Mouse (Mus musculus) hindbrain, embryonic 11.5 days (tissue): ENCODE data around the gene Cfap58. TPM values are rescaled to one million over a fixed set of nuclear protein-coding genes. Genes with fewer than 3 reads are reported as not detected.

Experiments used
- ATAC-seq: fragments of 200-750 bp; cut with Nextera tagmentation; 2 replicates; pipeline ENCODE4 v1.8.0; 2017; ENCODE audit warnings: mild to moderate bottlenecking, moderate TSS enrichment, moderate library complexity; ENCODE audit not compliant: low FRiP score
- DNase-seq: peaks from one replicate; pipeline ENCODE4 v3.0.0-alpha.2; 2015; ENCODE audit warnings: low spot score
- H3K27ac ChIP-seq: fragments of 300-500 bp; sonication (generic); 2 replicates; pipeline ENCODE4 v1.5.1; 2014; ENCODE audit warnings: mild to moderate bottlenecking, low read depth, low read length
- H3K27me3 ChIP-seq: fragments of 300-500 bp; sonication (generic); 2 replicates; pipeline ENCODE4 v1.6.1; 2014; ENCODE audit warnings: mild to moderate bottlenecking, low read length, moderate library complexity, mixed read lengths; ENCODE audit not compliant: control insufficient read depth, insufficient read depth
- H3K36me3 ChIP-seq: fragments of 300-500 bp; sonication (generic); 2 replicates; pipeline ENCODE4 v1.6.1; 2014; ENCODE audit warnings: mild to moderate bottlenecking, low read length, moderate library complexity, mixed read lengths; ENCODE audit not compliant: control insufficient read depth, insufficient read depth
- H3K4me1 ChIP-seq: fragments of 300-500 bp; sonication (generic); replicated peaks from 2 replicates; pipeline ENCODE4 v1.6.1; 2014; ENCODE audit warnings: low read length, mixed read lengths; ENCODE audit not compliant: control insufficient read depth, insufficient read depth
- H3K4me2 ChIP-seq: fragments of 300-500 bp; sonication (generic); replicated peaks from 2 replicates; pipeline ENCODE4 v1.6.1; 2014; ENCODE audit warnings: mild to moderate bottlenecking, low read depth, low read length
- H3K4me3 ChIP-seq: fragments of 300-500 bp; sonication (generic); 2 replicates; pipeline ENCODE4 v1.5.1; 2014; ENCODE audit warnings: low read depth, low read length
- H3K9ac ChIP-seq: fragments of 300-500 bp; sonication (generic); 2 replicates; pipeline ENCODE4 v1.6.1; 2014; ENCODE audit warnings: low read depth, low read length
- H3K9me3 ChIP-seq: fragments of 300-500 bp; sonication (generic); 2 replicates; pipeline ENCODE4 v1.6.1; 2016; ENCODE audit warnings: low read length; ENCODE audit not compliant: control insufficient read depth
- WGBS: fragments of 180-500 bp; shearing (Covaris S2); extraction: QIAGEN DNeasy Blood & Tissue Kit; methylation state at CpG from one replicate; pipeline ENCODE4 v1.1.7; 2014; 5-methylcytosine and 5-hydroxymethylcytosine counted together
- polyA plus RNA-seq: library from polyadenylated mRNA; unstranded; fragments of >200 nt; fragmentation: Nextera tagmentation; extraction: Ambion mirVana; gene quantifications from 2 replicates; pipeline ENCODE4 v1.2.1, GENCODE M21; 2014

The Cfap58 gene
- polyA plus RNA-seq, 1 experiment from 2014 or later = 0.37 TPM

DNA sequence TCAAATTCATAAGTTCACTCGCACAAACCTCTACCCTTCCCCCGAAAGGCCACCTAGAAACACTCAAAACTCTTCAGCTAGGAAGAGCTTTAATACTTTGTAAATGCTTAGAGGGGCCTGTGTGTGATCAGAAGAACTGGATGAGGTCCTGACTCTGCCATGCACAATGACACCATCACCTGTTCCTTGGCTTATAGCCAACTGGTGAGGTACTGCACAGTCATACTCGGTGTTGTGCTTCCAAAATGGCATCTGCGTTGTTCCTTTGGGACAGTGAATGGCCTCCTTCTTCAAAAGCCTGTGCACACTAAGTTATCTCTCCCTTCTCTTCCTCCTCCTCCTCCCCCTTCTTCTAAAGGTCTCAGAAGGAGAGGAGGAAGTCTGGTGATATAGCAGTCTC, 26.7 kb upstream of the Cfap58 start:
- H3K4me1 ChIP-seq = peaks cover 5% of the 10 kb centered on the region
- H3K4me2 ChIP-seq = no peak overlapping the region
- no peak overlapping the region for H3K4me3 ChIP-seq
- 97% methylated on average over 4 of the region's 4 CpGs for WGBS
- no peak overlapping the region; the same call in 1 of the 2 replicates for H3K27ac ChIP-seq
- H3K27me3 ChIP-seq = no peaks in the 10 kb centered on the region
- H3K36me3 ChIP-seq = no peaks in the 10 kb centered on the region
- ATAC-seq (no peak), DNase-seq (no peak)
- H3K9me3 ChIP-seq = no peaks in the 10 kb centered on the region
- H3K9ac ChIP-seq = no peak overlapping the region

GRCm38 (mm10) chr19:47913344-47913743, 24.1 kb upstream of the Cfap58 start:
- DNase-seq (no peak), ATAC-seq (no peak)
- Histone ChIP-seq H3K9ac (no peak overlapping the region), H3K36me3 (no peaks in the 10 kb centered on the region), H3K4me3 (no peak overlapping the region), H3K27ac (no peak overlapping the region), H3K4me2 (no peak overlapping the region), H3K27me3 (no peaks in the 10 kb centered on the region), H3K9me3 (no peaks in the 10 kb centered on the region), H3K4me1 (peaks cover 16% of the 10 kb centered on the region)
- 90% methylated on average over 7 of the region's 7 CpGs for WGBS

- no peak for DNase-seq
- H3K9ac ChIP-seq = no peak overlapping the region
- no peak overlapping the region for H3K27ac ChIP-seq
- H3K36me3 ChIP-seq = no peaks in the 10 kb centered on the region
- no peak for ATAC-seq
- H3K9me3 ChIP-seq = no peaks in the 10 kb centered on the region
- H3K4me1 ChIP-seq = peaks cover 10% of the 10 kb centered on the region
- H3K4me2 ChIP-seq = no peak overlapping the region
- no peak overlapping the region for H3K4me3 ChIP-seq
- no peaks in the 10 kb centered on the region for H3K27me3 ChIP-seq
- 95% methylated on average over 4 of the region's 4 CpGs for WGBS
Measured at GRCm38 (mm10) chr19:47914191-47914590, 23.3 kb upstream of the Cfap58 start.

GRCm38 (mm10) chr19:47915251-47915650, 22.2 kb upstream of the Cfap58 start:
- Histone ChIP-seq H3K27me3 (no peaks in the 10 kb centered on the region), H3K9ac (no peak overlapping the region), H3K4me3 (no peak overlapping the region), H3K4me2 (no peak overlapping the region), H3K27ac (no peak overlapping the region), H3K4me1 (peaks cover 13% of the 10 kb centered on the region), H3K9me3 (no peaks in the 10 kb centered on the region), H3K36me3 (no peaks in the 10 kb centered on the region)
- no peak for DNase-seq
- 92% methylated on average over 4 of the region's 4 CpGs for WGBS
- no peak for ATAC-seq

- H3K4me2 ChIP-seq = peak overlapping the region; percentile 76
- no peaks in the 10 kb centered on the region for H3K36me3 ChIP-seq
- peak overlapping the region; percentile 78; the same call in 1 of the 2 replicates for H3K9ac ChIP-seq
- ATAC-seq (no peak), DNase-seq (no peak)
- H3K27me3 ChIP-seq = no peaks in the 10 kb centered on the region
- H3K4me3 ChIP-seq = peak overlapping the region; percentile 73; the same call in 1 of the 2 replicates
- no peak overlapping the region for H3K27ac ChIP-seq
- H3K4me1 ChIP-seq = peaks cover 13% of the 10 kb centered on the region
- 31% methylated on average over 4 of the region's 4 CpGs for WGBS
- no peaks in the 10 kb centered on the region for H3K9me3 ChIP-seq
Measured at GRCm38 (mm10) chr19:47917396-47917795, 20.1 kb upstream of the Cfap58 start.

DNA sequence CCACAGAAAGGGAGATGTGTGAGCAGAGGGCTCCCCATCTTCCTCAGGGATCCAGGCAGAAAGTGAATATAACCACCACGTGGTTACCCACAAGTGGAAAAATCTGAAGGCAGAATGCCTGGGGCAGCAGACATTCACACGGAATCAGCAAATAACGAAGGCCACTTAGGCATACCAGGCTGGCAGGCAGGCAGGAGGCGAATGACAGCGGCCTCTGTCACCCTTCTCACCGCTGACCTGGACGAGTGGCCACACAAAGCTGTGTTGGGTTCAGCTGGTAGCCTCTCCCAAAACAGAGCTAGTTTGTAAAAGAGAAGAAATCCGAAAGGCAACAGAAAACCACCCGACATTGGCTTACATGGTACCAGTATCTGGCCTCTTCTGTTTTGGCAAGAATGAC, 19.5 kb upstream of the Cfap58 start:
- H3K4me1 ChIP-seq = peaks cover 13% of the 10 kb centered on the region
- no peak overlapping the region for H3K27ac ChIP-seq
- no peaks in the 10 kb centered on the region for H3K27me3 ChIP-seq
- peak overlapping the region; percentile 78 for H3K9ac ChIP-seq
- peak overlapping the region; percentile 76 for H3K4me2 ChIP-seq
- H3K36me3 ChIP-seq = no peaks in the 10 kb centered on the region
- DNase-seq (peak; percentile 33), ATAC-seq (no peak)
- H3K4me3 ChIP-seq = peak overlapping the region; percentile 73
- no peaks in the 10 kb centered on the region for H3K9me3 ChIP-seq
- 15% methylated on average over 9 of the region's 9 CpGs for WGBS

DNA sequence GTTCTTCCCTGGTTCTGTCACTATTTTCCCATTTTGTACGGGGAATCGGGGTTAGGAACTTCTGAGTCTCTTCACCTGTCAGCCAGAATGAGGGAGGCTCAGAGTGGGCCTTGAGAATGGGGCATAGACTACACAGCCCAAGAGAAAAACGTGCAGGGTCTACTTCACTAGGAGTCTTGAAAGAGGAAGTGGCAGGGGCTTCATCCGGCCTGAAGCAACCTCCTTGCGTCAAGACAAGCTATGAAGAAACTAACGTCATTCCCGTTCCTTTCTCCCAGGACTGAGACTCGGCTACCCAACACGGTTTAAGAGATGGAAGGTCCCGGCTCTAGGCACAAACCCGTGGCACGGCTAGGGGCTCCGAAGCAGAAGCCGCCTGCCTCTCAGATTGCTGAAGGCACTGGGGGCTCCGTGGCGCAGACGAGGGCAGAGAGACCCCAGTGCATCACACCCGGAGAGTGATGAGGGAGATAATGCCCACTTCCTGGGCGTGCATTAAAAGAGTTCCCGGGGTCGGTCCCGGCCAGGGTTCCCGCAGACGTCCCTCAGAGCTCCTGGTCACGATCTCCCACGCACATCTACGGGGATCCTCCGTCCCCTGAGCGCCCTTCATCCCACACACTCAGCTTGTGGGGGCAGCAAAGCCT, 18.9 kb upstream of the Cfap58 start:
- ATAC-seq (peak; percentile 47), DNase-seq (no peak)
- no peaks in the 10 kb centered on the region for H3K9me3 ChIP-seq
- 1% methylated on average over 29 of the region's 29 CpGs for WGBS
- H3K4me1 ChIP-seq = peaks cover 13% of the 10 kb centered on the region
- H3K4me2 ChIP-seq = peak overlapping the region; percentile 76
- peak overlapping the region; percentile 78 for H3K9ac ChIP-seq
- H3K4me3 ChIP-seq = peak overlapping the region; percentile 73
- peak overlapping the region; percentile 79 for H3K27ac ChIP-seq
- H3K27me3 ChIP-seq = no peaks in the 10 kb centered on the region
- no peaks in the 10 kb centered on the region for H3K36me3 ChIP-seq

GRCm38 (mm10) chr19:47919126-47919965, 18.1 kb upstream of the Cfap58 start, which contains the start of the genes Cfap43 and Itprip:
Gene Cfap43 (minus strand): TSS chr19:47919287.
Gene Itprip (minus strand): TSS chr19:47919299.
- peak within 1 kb of the TSS; percentile 73 for H3K4me3 ChIP-seq
- H3K27ac ChIP-seq = peak within 1 kb of the TSS; percentile 79
- no peaks in the 10 kb centered on the region for H3K9me3 ChIP-seq
- no peaks in the 10 kb centered on the region for H3K36me3 ChIP-seq
- under 1% methylated on average over 48 of the region's 48 CpGs for WGBS
- peak; percentile 74 for ATAC-seq
- H3K27me3 ChIP-seq = no peaks in the 10 kb centered on the region
- DNase-seq = peak; percentile 87
- H3K4me1 ChIP-seq = peaks cover 13% of the 10 kb centered on the region
- H3K9ac ChIP-seq = peak within 1 kb of the TSS; percentile 78
- peak within 1 kb of the TSS; percentile 76 for H3K4me2 ChIP-seq
